Mouse (Mus musculus): ENCODE measurements at regions not wholly inside any gene's neighbourhood (a gene's known extent, or its start where the extent isn't known, plus 50 kb on each side); places are given as distances from the start of the nearest gene placed in this dataset.
A peak's percentile ranks its signal among the peaks of the same experiment; 100 is the strongest.

- DNase-seq (ENCODE audit: low read depth in 2 of 2, low spot score in 2 of 2) = peak; percentile 1 to 21
Observed at GRCm38 (mm10) chr19:44684061-44684514, 71.8 kb upstream of the Pax2 start.

- no peak for DNase-seq (ENCODE audit: low read depth in 2 of 2, low spot score in 2 of 2)
Observed at GRCm38 (mm10) chr19:44686061-44686460, 69.8 kb upstream of the Pax2 start.

- no peak for DNase-seq (ENCODE audit: low read depth in 2 of 2, low spot score in 2 of 2)
Observed at GRCm38 (mm10) chr19:44692396-44692795, 63.4 kb upstream of the Pax2 start.

GRCm38 (mm10) chr19:44692816-44693215, 63.0 kb upstream of the Pax2 start:
- DNase-seq (ENCODE audit: low read depth in 2 of 2, low spot score in 2 of 2) = no peak

GRCm38 (mm10) chr19:44695331-44695730, 60.5 kb upstream of the Pax2 start:
- no peak for DNase-seq (ENCODE audit: low read depth in 2 of 2, low spot score in 2 of 2)

- no peak for DNase-seq (ENCODE audit: low read depth in 2 of 2, low spot score in 2 of 2)
Observed at GRCm38 (mm10) chr19:44696059-44696712, 59.7 kb upstream of the Pax2 start.

- no peak for DNase-seq (ENCODE audit: low read depth in 2 of 2, low spot score in 2 of 2)
Observed at GRCm38 (mm10) chr19:44696773-44697172, 59.1 kb upstream of the Pax2 start.

- no peak for DNase-seq (ENCODE audit: low read depth in 2 of 2, low spot score in 2 of 2)
Observed at GRCm38 (mm10) chr19:44698382-44699256, 57.2 kb upstream of the Pax2 start.

Data from CD8-positive naive resting alpha-beta T cell, adult 2 months (primary cell).